Mouse (Mus musculus) kidney, adult 2 months (tissue): ENCODE results near the gene Adad2. TPM values are rescaled to one million over a fixed set of nuclear protein-coding genes. Genes with fewer than 3 reads are reported as not detected.

Experiments
- DNase-seq: peaks from one replicate; pipeline ENCODE4 v3.0.0; 2021
- H3K27ac ChIP-seq: fragments of 200-500 bp; 2 replicates; pipeline ENCODE4 v1.5.1; 2012; ENCODE audit warnings: low read depth, low read length, control low read depth, inconsistent platforms; ENCODE audit not compliant: insufficient read depth
- H3K27me3 ChIP-seq: fragments of 200-500 bp; replicated peaks from 2 replicates; pipeline ENCODE4 v1.6.1; 2012; ENCODE audit warnings: mild to moderate bottlenecking, moderate library complexity, low read length, inconsistent platforms; ENCODE audit not compliant: control insufficient read depth, insufficient read depth
- H3K36me3 ChIP-seq: fragments of 200-500 bp; 2 replicates; pipeline ENCODE4 v1.6.1; 2012; ENCODE audit warnings: mild to moderate bottlenecking, moderate library complexity, low read length, inconsistent platforms; ENCODE audit not compliant: control insufficient read depth, insufficient read depth
- H3K4me1 ChIP-seq: fragments of 200-500 bp; 2 replicates; pipeline ENCODE4 v1.6.1; 2011; ENCODE audit warnings: low read length; ENCODE audit not compliant: control insufficient read depth, insufficient read depth
- H3K4me3 ChIP-seq: fragments of 200-500 bp; 2 replicates; pipeline ENCODE4 v1.5.1; 2011; ENCODE audit warnings: mild to moderate bottlenecking, low read depth, low read length, control low read depth; ENCODE audit not compliant: insufficient read depth
- CTCF ChIP-seq: fragments of 200-500 bp; conservative IDR thresholded peaks from 2 replicates; pipeline ENCODE4 v1.5.1; 2011; ENCODE audit warnings: low read depth, mild to moderate bottlenecking, control low read depth, low read length, moderate library complexity, mixed read lengths; ENCODE audit not compliant: insufficient read depth, insufficient read length
- POLR2A ChIP-seq: fragments of 200-500 bp; IDR thresholded peaks from one replicate; pipeline ENCODE4 v1.6.1; 2011; ENCODE audit warnings: low read depth, low read length, control low read depth
- WGBS: fragments of 180-500 bp; shearing (Covaris S2); methylation state at CpG from one replicate; pipeline ENCODE4 v1.1.7; 2018; 5-methylcytosine and 5-hydroxymethylcytosine counted together
- polyA plus RNA-seq: library from polyadenylated mRNA; depleted of rRNA; stranded (reverse); fragments of >200 nt; gene quantifications from 2 replicates; pipeline ENCODE4 v1.2.3, GENCODE M21; 2012

Adad2 gene
- polyA plus RNA-seq, 1 experiment = not detected

GRCm38 (mm10) chr8:119623061-119623460 lies 10.5 kb downstream of the Adad2 start:
- Histone ChIP-seq H3K4me3 (no peak overlapping the region), H3K27me3 (no peaks in the 10 kb centered on the region)
- TF ChIP-seq POLR2A = no peak
- TF ChIP-seq CTCF = no peak

GRCm38 (mm10) chr8:119623744-119624143 lies 11.2 kb downstream of the Adad2 start:
- Histone ChIP-seq H3K36me3 (no peaks in the 10 kb centered on the region), H3K4me1 (no peaks in the 10 kb centered on the region), H3K27ac (no peak overlapping the region), H3K27me3 (no peaks in the 10 kb centered on the region), H3K4me3 (no peak overlapping the region)
- no peak for DNase-seq
- WGBS = 89% methylated on average over 1 of the region's 1 CpGs
- TF ChIP-seq CTCF (no peak), POLR2A (no peak)

More at GRCm38 (mm10) chr8:119623061-119623460, 10.5 kb downstream of the Adad2 start:
- Histone ChIP-seq H3K36me3 (no peaks in the 10 kb centered on the region), H3K4me1 (no peaks in the 10 kb centered on the region), H3K27ac (no peak overlapping the region)
- WGBS = 85% methylated on average over 8 of the region's 8 CpGs
- DNase-seq = no peak

GRCm38 (mm10) chr8:119624916-119625315 lies 12.4 kb downstream of the Adad2 start:
- H3K27ac ChIP-seq = no peak overlapping the region
- H3K27me3 ChIP-seq = no peaks in the 10 kb centered on the region
- H3K4me1 ChIP-seq = no peaks in the 10 kb centered on the region
- DNase-seq = no peak
- TF ChIP-seq POLR2A (no peak), CTCF (no peak)
- WGBS = 91% methylated on average over 7 of the region's 7 CpGs
- H3K36me3 ChIP-seq = no peaks in the 10 kb centered on the region
- H3K4me3 ChIP-seq = no peak overlapping the region

GRCm38 (mm10) chr8:119625788-119626187 lies 13.2 kb downstream of the Adad2 start:
- no peaks in the 10 kb centered on the region for H3K36me3 ChIP-seq
- H3K27me3 ChIP-seq = no peaks in the 10 kb centered on the region
- no peak overlapping the region for H3K4me3 ChIP-seq
- no peak for DNase-seq
- 91% methylated on average over 22 of the region's 22 CpGs for WGBS
- TF ChIP-seq POLR2A (no peak), CTCF (no peak)
- H3K4me1 ChIP-seq = no peaks in the 10 kb centered on the region
- no peak overlapping the region for H3K27ac ChIP-seq

GRCm38 (mm10) chr8:119627199-119627598 lies 14.7 kb downstream of the Adad2 start:
- TF ChIP-seq POLR2A (no peak), CTCF (no peak)
- DNase-seq = no peak
- H3K27me3 ChIP-seq = no peaks in the 10 kb centered on the region
- WGBS = 92% methylated on average over 7 of the region's 7 CpGs
- no peaks in the 10 kb centered on the region for H3K4me1 ChIP-seq
- H3K36me3 ChIP-seq = no peaks in the 10 kb centered on the region
- H3K27ac ChIP-seq = no peak overlapping the region
- no peak overlapping the region for H3K4me3 ChIP-seq

- TF ChIP-seq CTCF (no peak), POLR2A (no peak)
- no peak overlapping the region for H3K27ac ChIP-seq
- DNase-seq = no peak
- no peak overlapping the region for H3K4me3 ChIP-seq
- H3K36me3 ChIP-seq = no peaks in the 10 kb centered on the region
- WGBS = 59% methylated on average over 10 of the region's 10 CpGs
- H3K4me1 ChIP-seq = no peaks in the 10 kb centered on the region
- no peaks in the 10 kb centered on the region for H3K27me3 ChIP-seq
These were observed 15.2 kb downstream of the Adad2 start for GRCm38 (mm10) chr8:119627613-119628359.

GRCm38 (mm10) chr8:119630841-119631240 lies 18.3 kb downstream of the Adad2 start:
- H3K27me3 ChIP-seq = no peaks in the 10 kb centered on the region
- no peaks in the 10 kb centered on the region; the same call in 1 of the 2 replicates for H3K4me1 ChIP-seq
- WGBS = 41% methylated on average over 3 of the region's 3 CpGs
- H3K36me3 ChIP-seq = no peaks in the 10 kb centered on the region
- H3K27ac ChIP-seq = no peak overlapping the region
- TF ChIP-seq CTCF (no peak), POLR2A (no peak)
- DNase-seq = no peak
- H3K4me3 ChIP-seq = no peak overlapping the region
